Mouse (Mus musculus): ENCODE data around the gene Nt5c1b. TPM values are rescaled to one million over a fixed set of nuclear protein-coding genes. Genes with fewer than 3 reads are reported as not detected.

Gene Nt5c1b
- polyA plus RNA-seq, 1 experiment from 2014 or later, result 0.13 TPM

Other genes with a start within 250 kb of the Nt5c1b start
- 24.0 and 29.4 TPM in 2 replicates for gene Rdh14, start 20.8 kb downstream of the Nt5c1b start, polyA plus RNA-seq (2014; fragmentation: Nextera tagmentation; extraction: Ambion mirVana)

All from forebrain, embryonic 11.5 days (tissue).